Mouse (Mus musculus): ENCODE measurements around the gene Slc16a5.

Slc16a5 gene

DNA sequence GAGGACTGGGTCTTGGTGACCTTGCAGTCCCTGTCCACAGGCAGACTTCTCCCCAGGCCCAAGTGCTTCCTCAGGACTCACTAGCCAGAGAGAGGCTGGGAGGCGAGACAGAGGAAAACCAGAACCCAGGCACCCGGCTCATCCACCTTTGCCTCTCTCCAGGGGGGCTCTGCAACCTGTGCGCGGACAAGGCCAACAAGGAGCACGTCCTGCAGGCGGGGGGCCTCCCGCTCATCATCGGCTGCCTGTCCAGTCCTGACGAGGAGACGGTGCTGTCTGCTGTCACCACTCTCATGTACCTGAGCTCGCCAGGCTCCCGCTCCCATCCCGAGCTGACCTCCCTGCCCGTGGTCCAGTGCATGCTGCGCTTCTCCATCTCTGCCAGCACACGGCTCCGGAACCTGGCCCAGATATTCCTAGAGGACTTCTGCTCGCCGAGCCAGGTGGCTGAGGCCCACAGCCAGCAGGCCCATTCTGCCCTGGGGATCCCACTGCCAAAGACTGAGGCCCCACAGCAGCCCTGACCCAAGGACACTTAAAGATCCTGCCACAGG, 26.4 kb downstream of the Slc16a5 start:
- ChIA-PET CTCF (interaction anchor here in 1 of 4 experiments (1.0 to 1.7 kb wide), 2 partner anchors 50 to 107 kb away, joined by 3 to 4 read pairs; partner anchors contain the start of gene Cdr2l), POLR2A (interaction anchor here (0.5 to 20.2 kb wide), 6 partner anchors 13 to 287 kb away, joined by 3 to 278 read pairs (median 7); partner anchors contain the start of genes Jpt1 (in 2 of the 4) and Armc7 (in 1 of the 4))

GRCm38 (mm10) chr11:115490441-115491355, 28.4 kb downstream of the Slc16a5 start:
- CTCF ChIA-PET: interaction anchor here (0.5 to 1.4 kb wide), 18 partner anchors 12 to 327 kb away, joined by 3 to 10 read pairs (median 4); partner anchors contain the start of genes Armc7 (in 2 of the 4), Jpt1 (in 1 of the 4), Mif4gd (in 1 of the 4) and Slc9a3r1 (in 1 of the 4)
- POLR2A ChIA-PET: interaction anchor here (0.7 to 20.2 kb wide), 31 partner anchors 10 to 124 kb away, joined by 3 to 278 read pairs (median 5); partner anchors contain the start of genes Jpt1 (in 4 of the 4), Armc7 (in 2 of the 4), Cdr2l (in 1 of the 4) and Mrpl58 (in 1 of the 4)

GRCm38 (mm10) chr11:115491356-115492083, 29.2 kb downstream of the Slc16a5 start, which contains the start of gene Nt5c:
Nt5c (minus strand) TSS chr11:115491862.
- ChIA-PET CTCF (interaction anchor here (0.5 to 1.4 kb wide), 43 partner anchors 8 to 914 kb away, joined by 3 to 10 read pairs (median 4); partner anchors contain the start of genes Armc7 (in 2 of the 4), Jpt1 (in 2 of the 4), Mif4gd (in 2 of the 4) and Sumo2 (in 2 of the 4)), POLR2A (interaction anchor here (0.6 to 20.2 kb wide), 35 partner anchors 10 to 135 kb away, joined by 3 to 278 read pairs (median 4); partner anchors contain the start of genes Jpt1 (in 4 of the 4), Armc7 (in 2 of the 4), Cdr2l (in 1 of the 4) and Mif4gd (in 1 of the 4))

- ChIA-PET POLR2A (interaction anchor here in 3 of 4 experiments (0.6 to 20.2 kb wide), 20 partner anchors 9 to 123 kb away, joined by 3 to 278 read pairs (median 7); partner anchors contain the start of genes Jpt1 (in 3 of the 3), Armc7 (in 1 of the 3), Cdr2l (in 1 of the 3) and Sumo2 (in 1 of the 3)), CTCF (interaction anchor here in 2 of 4 experiments (0.7 to 1.4 kb wide), 6 partner anchors 12 to 118 kb away, joined by 3 to 10 read pairs (median 5); partner anchors contain the start of gene Jpt1 (in 1 of the 2))
Observed at GRCm38 (mm10) chr11:115492387-115492786, 30.1 kb downstream of the Slc16a5 start.

- POLR2A ChIA-PET: interaction anchor here in 3 of 4 experiments (0.6 to 20.2 kb wide), 6 partner anchors 8 to 194 kb away, joined by 3 to 278 read pairs (median 4); partner anchors contain the start of gene Jpt1 (in 3 of the 3)
- CTCF ChIA-PET: interaction anchor here in 1 of 4 experiments (0.5 kb wide), 1 partner anchor 219 kb away, joined by 3 read pairs; the partner anchor contains the start of gene Fdxr
Observed at GRCm38 (mm10) chr11:115496559-115496958, 34.3 kb downstream of the Slc16a5 start.

DNA sequence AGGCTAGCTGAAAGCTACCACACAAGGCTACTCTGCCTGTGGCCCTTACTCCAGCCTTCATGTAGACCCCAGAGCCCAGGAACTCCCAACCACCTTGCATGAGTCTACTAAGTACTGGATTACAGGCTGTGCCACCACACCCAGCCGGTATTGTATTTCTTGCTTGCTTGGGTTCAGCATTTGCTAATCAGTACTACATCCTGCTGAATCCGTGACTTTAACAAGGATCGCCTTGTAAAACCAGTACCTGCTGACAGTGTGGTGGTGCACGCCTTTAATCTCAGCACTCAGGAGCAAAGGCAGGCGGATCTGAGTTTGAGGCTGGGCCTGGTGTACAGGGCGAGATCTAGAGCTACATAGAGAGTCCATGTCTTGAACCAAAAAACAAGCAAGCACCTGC, 40.4 kb downstream of the Slc16a5 start:
- CTCF ChIA-PET: interaction anchor here in 2 of 4 experiments (0.5 to 1.6 kb wide), 3 partner anchors 19 to 927 kb away, joined by 3 to 5 read pairs (median 4); no protein-coding TSS in a partner anchor
- POLR2A ChIA-PET: interaction anchor here (0.5 to 20.2 kb wide), 15 partner anchors 9 to 983 kb away, joined by 3 to 278 read pairs (median 4); partner anchors contain the start of genes Jpt1 (in 4 of the 4), Nt5c (in 1 of the 4) and Sumo2 (in 1 of the 4)

GRCm38 (mm10) chr11:115506586-115506985, 44.3 kb downstream of the Slc16a5 start:
- CTCF ChIA-PET: interaction anchor here in 2 of 4 experiments (0.7 to 1.7 kb wide), 2 partner anchors 15 to 25 kb away, joined by 5 to 9 read pairs; partner anchors contain the start of gene Nt5c (in 1 of the 2)
- POLR2A ChIA-PET: interaction anchor here in 3 of 4 experiments (0.5 to 20.2 kb wide), 13 partner anchors 5 to 273 kb away, joined by 3 to 278 read pairs (median 5); partner anchors contain the start of genes Jpt1 (in 2 of the 3), Cdr2l (in 1 of the 3), Nt5c (in 1 of the 3) and Nup85 (in 1 of the 3)

DNA sequence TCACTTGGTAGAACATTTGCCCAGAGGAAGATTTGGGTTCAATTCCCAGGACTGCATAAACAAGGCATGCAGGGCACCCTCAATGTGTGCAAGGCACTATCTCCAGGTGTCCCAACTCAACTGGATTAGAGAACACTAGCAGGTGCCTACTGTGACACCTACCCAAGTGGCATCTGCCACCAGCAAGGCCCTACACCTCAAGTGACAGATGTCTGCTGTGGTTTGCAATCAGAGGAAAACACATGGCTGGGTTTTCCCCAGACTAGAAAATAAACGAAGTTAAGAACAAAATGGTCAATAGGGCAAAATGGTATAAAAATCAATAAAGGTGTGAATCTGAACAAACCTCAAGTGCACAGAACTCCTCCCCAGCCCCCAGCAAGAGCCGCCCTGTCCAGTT, 45.8 kb downstream of the Slc16a5 start:
- POLR2A ChIA-PET: interaction anchor here in 2 of 4 experiments (1.1 to 20.2 kb wide), 3 partner anchors 9 to 20 kb away, joined by 5 to 278 read pairs (median 34); partner anchors contain the start of genes Jpt1 (in 1 of the 2) and Nt5c (in 1 of the 2)
- CTCF ChIA-PET: no interaction called here

- POLR2A ChIA-PET: interaction anchor here in 3 of 4 experiments (0.9 to 15.2 kb wide), 13 partner anchors 9 to 332 kb away, joined by 3 to 368 read pairs (median 5); partner anchors contain the start of genes Nt5c (in 2 of the 3) and Armc7 (in 1 of the 3)
- CTCF ChIA-PET: interaction anchor here in 3 of 4 experiments (0.6 to 1.5 kb wide), 8 partner anchors 18 to 332 kb away, joined by 3 to 7 read pairs (median 4); partner anchors contain the start of gene Nt5c (in 2 of the 3)
Observed at GRCm38 (mm10) chr11:115509773-115510506, 47.7 kb downstream of the Slc16a5 start.

- ChIA-PET CTCF (interaction anchor here in 2 of 4 experiments (1.3 to 1.5 kb wide), 3 partner anchors 19 to 27 kb away, joined by 3 to 4 read pairs (median 4); partner anchors contain the start of gene Nt5c (in 1 of the 2)), POLR2A (interaction anchor here in 3 of 4 experiments (0.9 to 15.2 kb wide), 12 partner anchors 9 to 332 kb away, joined by 3 to 368 read pairs (median 6); partner anchors contain the start of genes Nt5c (in 2 of the 3) and Armc7 (in 1 of the 3))
Observed at GRCm38 (mm10) chr11:115510507-115510888, 48.2 kb downstream of the Slc16a5 start.

DNA sequence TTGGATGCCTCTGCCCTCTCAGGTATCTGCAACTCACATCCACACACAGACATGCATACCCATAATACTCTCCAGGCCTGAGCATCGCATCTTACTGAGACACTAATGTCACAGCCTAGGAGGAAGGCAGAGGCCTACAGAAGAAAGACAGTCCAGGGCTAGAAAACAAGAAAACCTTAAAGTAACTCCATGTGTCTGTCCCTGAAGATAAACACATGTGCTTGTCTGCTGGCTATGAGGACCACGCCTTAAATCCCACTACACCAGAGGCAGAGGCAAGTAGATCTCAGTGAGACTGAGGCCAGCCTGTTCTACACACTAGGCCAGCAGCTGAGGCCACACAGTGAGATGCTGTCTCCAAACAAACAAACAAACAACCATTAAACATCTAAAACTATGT, 48.8 kb downstream of the Slc16a5 start:
- POLR2A ChIA-PET: interaction anchor here in 2 of 4 experiments (1.8 to 15.2 kb wide), 8 partner anchors 10 to 26 kb away, joined by 5 to 368 read pairs (median 131); partner anchors contain the start of genes Nt5c (in 2 of the 2) and Sumo2 (in 2 of the 2)

GRCm38 (mm10) chr11:115512004-115512403, 49.7 kb downstream of the Slc16a5 start:
- ChIA-PET CTCF (interaction anchor here in 1 of 4 experiments (1.0 kb wide), 1 partner anchor 10 kb away, joined by 12 read pairs; no protein-coding TSS in a partner anchor), POLR2A (interaction anchor here in 2 of 4 experiments (0.6 to 15.2 kb wide), 11 partner anchors 11 to 196 kb away, joined by 4 to 368 read pairs (median 59); partner anchors contain the start of genes Nt5c (in 2 of the 2), Sumo2 (in 2 of the 2) and Grb2 (in 1 of the 2))

More for the DNA sequence above, 48.8 kb downstream of the Slc16a5 start:
- CTCF ChIA-PET: no interaction called here

DNA sequence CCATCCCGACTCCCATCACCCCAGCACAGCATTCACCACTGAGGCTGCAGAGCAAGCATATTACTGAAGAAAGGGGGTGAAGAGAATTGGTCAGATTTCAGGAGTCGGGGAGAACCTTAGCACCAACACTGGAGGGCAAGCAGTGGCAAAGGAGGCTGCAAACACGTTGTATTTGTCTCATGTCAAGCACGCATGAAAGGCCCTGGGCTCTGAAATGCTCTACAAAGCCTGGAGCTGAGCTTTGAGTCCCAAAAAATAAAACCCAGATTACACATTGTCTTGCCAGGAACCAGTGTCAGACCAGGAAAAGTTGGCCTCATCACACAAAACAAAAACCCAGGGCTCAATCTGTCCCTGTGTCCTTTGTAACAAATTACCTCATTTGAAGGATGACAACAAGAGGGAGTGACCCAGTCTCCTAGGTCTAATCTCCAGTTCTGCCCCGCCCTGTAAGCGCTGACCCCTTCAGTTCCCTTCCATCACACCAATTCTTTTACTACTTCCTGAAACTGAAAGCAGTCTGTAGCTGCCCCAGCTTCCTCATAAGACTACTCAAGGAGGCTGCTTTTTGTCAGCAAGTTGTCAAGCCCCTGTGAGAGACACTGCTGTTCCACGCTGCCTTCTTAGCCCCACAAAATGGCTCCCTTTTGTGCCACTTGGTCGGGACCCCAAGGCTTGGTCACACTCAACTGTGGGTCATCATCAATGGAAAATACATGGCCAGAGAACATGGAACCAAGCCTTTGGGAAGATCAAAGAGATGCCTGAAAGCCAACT, 50.3 kb downstream of the Slc16a5 start:
- CTCF ChIA-PET: interaction anchor here in 3 of 4 experiments (0.5 to 2.4 kb wide), 9 partner anchors 10 to 346 kb away, joined by 3 to 12 read pairs (median 3); partner anchors contain the start of gene Nt5c (in 2 of the 3)
- POLR2A ChIA-PET: interaction anchor here (0.5 to 15.2 kb wide), 70 partner anchors 8 to 500 kb away, joined by 3 to 368 read pairs (median 8); partner anchors contain the start of genes Armc7 (in 3 of the 4), Sumo2 (in 3 of the 4), Mif4gd (in 2 of the 4) and Nt5c (in 2 of the 4)
